Mouse (Mus musculus): ENCODE data around the gene Dennd1a.

DNA sequence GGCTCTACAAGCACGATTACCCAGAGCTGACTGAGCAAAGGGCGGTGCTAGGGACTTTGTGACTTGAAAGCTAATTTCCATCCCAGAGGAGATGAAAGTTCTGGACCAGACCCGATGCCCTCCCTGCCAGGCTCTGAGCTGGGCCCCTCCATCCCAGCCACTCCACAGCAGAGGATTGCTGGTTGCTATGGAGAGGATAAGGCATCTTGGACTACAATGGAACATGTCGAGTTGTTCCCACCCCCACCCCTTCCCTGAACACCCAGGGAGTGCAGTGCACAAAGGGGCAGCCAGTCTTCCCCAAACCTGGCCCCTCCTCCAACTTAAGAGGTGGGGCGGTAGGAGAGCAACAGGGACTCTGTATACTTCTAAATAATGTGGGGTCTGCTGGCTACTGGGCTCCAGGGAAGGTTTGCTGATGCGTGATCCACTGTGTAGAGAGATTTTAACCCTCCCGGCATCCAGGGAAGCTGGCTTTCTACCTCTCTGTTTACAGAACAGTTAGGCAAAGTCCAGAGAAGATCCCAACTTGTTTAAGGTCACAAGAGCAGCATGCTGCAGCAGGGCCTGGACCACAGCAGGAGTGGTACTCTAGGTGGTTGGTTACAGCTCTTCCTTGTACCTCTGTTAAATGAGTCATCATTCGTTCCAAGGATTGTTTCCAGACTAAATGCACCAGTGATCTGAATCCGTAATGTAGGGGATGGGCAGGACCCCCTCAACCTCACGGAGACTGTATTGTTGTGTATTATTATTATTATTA lies 509.1 kb downstream of the Dennd1a start:
- TF ChIP-seq POLR2A (IDR thresholded peaks at IDR 0.05; ENCODE audit: low read depth, low read length) (no peak), CTCF (IDR thresholded peaks at IDR 0.05; ENCODE audit: extremely low read depth, insufficient read depth, insufficient read length, insufficient replicate concordance) (no peak)

Measured in spleen, adult 2 months (tissue).